Mouse (Mus musculus) C3H10T1/2 (cell line): ENCODE results near the gene Tm4sf4. TPM values are rescaled to one million over a fixed set of nuclear protein-coding genes. Genes with fewer than 3 reads are reported as not detected.

ENCODE experiments used
- polyA plus RNA-seq, 2 experiments: library from polyadenylated mRNA; unstranded; fragments of >200 nt; fragmentation: generic; extraction: Trizol; gene quantifications; one replicate each; pipeline ENCODE4 v1.2.1; 2012; ENCODE audit warnings: missing spikeins in 2 of 2

Gene Tm4sf4
- polyA plus RNA-seq, result under 1 TPM; 0.06 to 0.13 TPM

GRCm38 (mm10) chr3:57425089-57425730, at the start of gene Tm4sf4:
Gene Tm4sf4, plus strand, starts transcription at chr3:57425314.

Other genes with a start within 250 kb of the Tm4sf4 start
- gene Tm4sf1, start 123.3 kb upstream of the Tm4sf4 start, polyA plus RNA-seq, result 100 to 1,000 TPM; 265 to 317 TPM
- 10 to 100 TPM in 1 of 2 experiments, 1 to 10 TPM in 1; 9.7 to 13.3 TPM for gene Wwtr1, start 150.6 kb downstream of the Tm4sf4 start, polyA plus RNA-seq
- gene Commd2, start 226.4 kb downstream of the Tm4sf4 start, polyA plus RNA-seq, result 10 to 100 TPM; 34.2 to 38.0 TPM